Mouse (Mus musculus) heart, adult 2 months (tissue): ENCODE measurements around the gene Vps4a. TPM values are rescaled to one million over a fixed set of nuclear protein-coding genes. Genes with fewer than 3 reads are reported as not detected.

Experiments used
- DNase-seq, 2 experiments: peaks; one replicate each; pipeline ENCODE4 v3.0.0; 2021
- H3K27ac ChIP-seq: fragments of 200-600 bp; 2 replicates; pipeline ENCODE4 v1.8.1; 2022
- H3K27me3 ChIP-seq: fragments of 200-500 bp; 2 replicates; pipeline ENCODE4 v1.6.1; 2012; ENCODE audit warnings: mild to moderate bottlenecking, low read length, inconsistent platforms, mixed read lengths; ENCODE audit not compliant: control insufficient read depth, insufficient read depth
- H3K36me3 ChIP-seq: fragments of 200-500 bp; 2 replicates; pipeline ENCODE4 v1.6.1; 2012; ENCODE audit warnings: low read length, inconsistent platforms; ENCODE audit not compliant: control insufficient read depth, insufficient read depth
- H3K4me1 ChIP-seq: fragments of 200-500 bp; 2 replicates; pipeline ENCODE4 v1.6.1; 2011; ENCODE audit warnings: low read length; ENCODE audit not compliant: control insufficient read depth, insufficient read depth
- H3K4me3 ChIP-seq: fragments of 200-600 bp; 2 replicates; pipeline ENCODE4 v1.8.1; 2022
- H3K79me2 ChIP-seq: fragments of 200-500 bp; replicated peaks from 2 replicates; pipeline ENCODE4 v1.6.1; 2012; ENCODE audit warnings: mild to moderate bottlenecking, inconsistent platforms, low read length, moderate library complexity, mixed read lengths; ENCODE audit not compliant: control insufficient read depth, insufficient read depth
- H3K9ac ChIP-seq: fragments of 200-500 bp; 2 replicates; pipeline ENCODE4 v1.6.1; 2012; ENCODE audit warnings: low read depth, mild to moderate bottlenecking, control low read depth, inconsistent platforms, low read length, mixed read lengths
- CTCF ChIP-seq: fragments of 200-600 bp; IDR thresholded peaks from 2 replicates; pipeline ENCODE4 v1.8.1; 2022; ENCODE audit warnings: antibody characterized with exemption, mild to moderate bottlenecking, moderate library complexity
- EP300 ChIP-seq: fragments of 200-500 bp; IDR thresholded peaks from 2 replicates; pipeline ENCODE4 v1.6.1; 2011; ENCODE audit warnings: low read depth, low read length, control low read depth; ENCODE audit not compliant: insufficient read depth
- POLR2A ChIP-seq: fragments of 200-500 bp; IDR thresholded peaks from 2 replicates; pipeline ENCODE4 v1.6.1; 2011; ENCODE audit warnings: mild to moderate bottlenecking, low read depth, low read length, control low read depth; ENCODE audit not compliant: insufficient read depth
- WGBS: fragments of 180-500 bp; shearing (Covaris S2); methylation state at CpG from one replicate; pipeline ENCODE4 v1.1.7; 2018; 5-methylcytosine and 5-hydroxymethylcytosine counted together
- intact Hi-C: fragments of 180-260 bp; cut with DNase I; formaldehyde crosslinking; loops from one replicate; pipeline ENCODE4 v1.15.1; 2025
- polyA plus RNA-seq: library from polyadenylated mRNA; depleted of rRNA; stranded (reverse); fragments of >200 nt; gene quantifications from 2 replicates; pipeline ENCODE4 v1.2.3, GENCODE M21; 2012
- total RNA-seq, 2 experiments: library from RNA; stranded (reverse); gene quantifications; 2 replicates each; pipeline ENCODE4 v1.2.3; 2021

The Vps4a gene
- total and polyA plus RNA-seq, 3 experiments, result 32.3 to 58.3 (median 57.1) TPM

GRCm38 (mm10) chr8:106997416-106997815 is 33.6 kb upstream of the Vps4a start:
- no peaks in the 10 kb centered on the region for H3K27me3 ChIP-seq
- no peak overlapping the region for H3K9ac ChIP-seq
- peaks cover 4% of the 10 kb centered on the region; the same call in 1 of the 2 replicates for H3K36me3 ChIP-seq
- no peak overlapping the region for H3K4me3 ChIP-seq
- peaks cover 2% of the 10 kb centered on the region; the same call in 1 of the 2 replicates for H3K4me1 ChIP-seq
- no peak overlapping the region for H3K27ac ChIP-seq
- H3K79me2 ChIP-seq, result no peaks in the 10 kb centered on the region
- intact Hi-C loops, result no loop called here
- 56% methylated on average over 4 of the region's 4 CpGs for WGBS
- TF ChIP-seq EP300, result no peak
- no peak for TF ChIP-seq POLR2A
- no peak for TF ChIP-seq CTCF
- DNase-seq, result no peak

GRCm38 (mm10) chr8:106999068-106999467 is 32.0 kb upstream of the Vps4a start:
- Histone ChIP-seq H3K79me2 (no peaks in the 10 kb centered on the region), H3K4me3 (no peak overlapping the region), H3K36me3 (peaks cover 2% of the 10 kb centered on the region; the same call in 1 of the 2 replicates), H3K27ac (peak overlapping the region; percentile 33; the same call in 1 of the 2 replicates), H3K9ac (no peak overlapping the region), H3K4me1 (peaks cover 2% of the 10 kb centered on the region; the same call in 1 of the 2 replicates), H3K27me3 (no peaks in the 10 kb centered on the region)
- intact Hi-C loops, result no loop called here
- DNase-seq, result peak; percentile 63 to 74
- 77% methylated on average over 1 of the region's 1 CpGs for WGBS
- TF ChIP-seq POLR2A (no peak), EP300 (no peak), CTCF (no peak)

- peak; percentile 83 to 89 for DNase-seq
- no peak overlapping the region for H3K4me3 ChIP-seq
- intact Hi-C loops, result loop anchor here (1.0 to 5.0 kb wide), 3 partner anchors 68 to 310 kb away; partner anchors contain the start of gene Sntb2
- H3K27me3 ChIP-seq, result no peaks in the 10 kb centered on the region
- WGBS, result 25% methylated on average over 5 of the region's 5 CpGs
- H3K4me1 ChIP-seq, result no peaks in the 10 kb centered on the region; the same call in 1 of the 2 replicates
- H3K79me2 ChIP-seq, result no peaks in the 10 kb centered on the region
- H3K27ac ChIP-seq, result no peak overlapping the region
- TF ChIP-seq EP300, result peak; percentile 95
- TF ChIP-seq POLR2A, result no peak
- H3K9ac ChIP-seq, result no peak overlapping the region
- H3K36me3 ChIP-seq, result peaks cover 2% of the 10 kb centered on the region; the same call in 1 of the 2 replicates
Measured at GRCm38 (mm10) chr8:107002532-107002931, 28.5 kb upstream of the Vps4a start.

- no peaks in the 10 kb centered on the region for H3K36me3 ChIP-seq
- H3K9ac ChIP-seq, result no peak overlapping the region
- no peak for TF ChIP-seq POLR2A
- no peak for TF ChIP-seq CTCF
- TF ChIP-seq EP300, result no peak
- no peaks in the 10 kb centered on the region for H3K4me1 ChIP-seq
- intact Hi-C loops, result no loop called here
- H3K27ac ChIP-seq, result no peak overlapping the region
- no peak for DNase-seq
- 91% methylated on average over 3 of the region's 3 CpGs for WGBS
- no peak overlapping the region for H3K4me3 ChIP-seq
- H3K27me3 ChIP-seq, result no peaks in the 10 kb centered on the region
- H3K79me2 ChIP-seq, result no peaks in the 10 kb centered on the region
Measured at GRCm38 (mm10) chr8:107007795-107008194, 23.2 kb upstream of the Vps4a start.

- intact Hi-C loops, result no loop called here
- Histone ChIP-seq H3K36me3 (no peaks in the 10 kb centered on the region), H3K4me3 (no peak overlapping the region), H3K27me3 (no peaks in the 10 kb centered on the region), H3K4me1 (no peaks in the 10 kb centered on the region), H3K27ac (no peak overlapping the region), H3K9ac (no peak overlapping the region), H3K79me2 (no peaks in the 10 kb centered on the region)
- DNase-seq, result no peak
- WGBS, result 74% methylated on average over 2 of the region's 2 CpGs
- TF ChIP-seq POLR2A (no peak), CTCF (no peak), EP300 (no peak)
Measured at GRCm38 (mm10) chr8:107012666-107013065, 18.4 kb upstream of the Vps4a start.

- Histone ChIP-seq H3K4me1 (no peaks in the 10 kb centered on the region), H3K27me3 (no peaks in the 10 kb centered on the region), H3K9ac (no peak overlapping the region), H3K36me3 (no peaks in the 10 kb centered on the region), H3K4me3 (no peak overlapping the region), H3K27ac (no peak overlapping the region), H3K79me2 (no peaks in the 10 kb centered on the region)
- TF ChIP-seq CTCF (no peak), EP300 (no peak), POLR2A (no peak)
- intact Hi-C loops, result no loop called here
- 77% methylated on average over 1 of the region's 1 CpGs for WGBS
- DNase-seq, result no peak
Measured at GRCm38 (mm10) chr8:107014915-107015314, 16.1 kb upstream of the Vps4a start.
